Mouse (Mus musculus): ENCODE results near the gene Crybb3.

DNA sequence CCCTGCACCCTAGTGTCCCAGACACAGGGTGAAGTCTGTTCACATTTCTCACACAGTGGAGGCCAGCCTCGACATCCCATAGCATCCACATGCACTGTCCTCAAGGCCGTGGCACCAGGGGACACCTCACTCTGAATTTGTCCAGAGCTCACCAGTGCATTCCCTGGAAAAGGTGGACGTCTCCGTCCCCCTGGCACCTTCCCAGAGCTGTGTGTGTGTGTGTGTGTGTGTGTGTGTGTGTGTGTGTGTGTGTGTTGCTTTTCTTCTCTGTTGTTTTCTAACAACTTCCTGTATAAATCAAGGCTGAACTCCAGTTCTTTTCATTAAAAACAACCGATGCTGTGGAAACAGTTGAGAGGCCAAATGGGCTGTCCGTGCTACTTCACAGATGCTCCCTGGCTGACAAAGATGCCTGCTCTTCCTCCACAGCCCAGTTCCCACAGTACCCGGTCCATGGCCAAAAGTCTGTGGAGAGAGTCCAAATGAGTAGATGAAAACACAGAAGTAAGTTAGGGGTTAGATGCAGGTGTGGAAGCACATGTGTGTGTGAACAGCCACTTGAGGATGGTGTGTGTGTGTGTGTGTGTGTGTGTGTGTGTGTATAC lies 30.7 kb downstream of the Crybb3 start:
- no peak for TF ChIP-seq CTCF (IDR thresholded peaks at IDR 0.05; ENCODE audit: low read depth)
- TF ChIP-seq EP300 (IDR thresholded peaks at IDR 0.05; ENCODE audit: low read depth) = no peak

Measured in liver, postnatal 0 days (tissue).